Mouse (Mus musculus): Measurements from ENCODE around the gene Bbs5. TPM values are rescaled to one million over a fixed set of nuclear protein-coding genes. Genes with fewer than 3 reads are reported as not detected.

Bbs5 gene
- total RNA-seq, 2 experiments from 2014 or later: 6.3 to 6.7 TPM

Other genes starting within 250 kb of the Bbs5 start
- under 1 TPM; 0.05 to 0.10 TPM for gene Lrp2, start 61.1 kb upstream of the Bbs5 start, total RNA-seq (2021)
- 100 to 1,000 TPM; 564 to 620 TPM for gene Klhl41, start 22.9 kb downstream of the Bbs5 start, total RNA-seq (2021)
- gene Fastkd1, start 66.3 kb downstream of the Bbs5 start, total RNA-seq (2021): 10 to 100 TPM; 12.6 to 15.8 TPM
- gene Ppig, start 75.4 kb downstream of the Bbs5 start, total RNA-seq (2021): 10 to 100 TPM; 44.2 to 63.2 TPM
- gene Ccdc173, start 142.4 kb downstream of the Bbs5 start, total RNA-seq (2021): under 1 TPM; 0.83 to 0.88 TPM
- 10 to 100 TPM in 1 of 2 experiments, 1 to 10 TPM in 1; 9.5 to 14.0 TPM for gene Phospho2, start 142.5 kb downstream of the Bbs5 start, total RNA-seq (2021)
- 10 to 100 TPM; 27.1 to 30.4 TPM for gene Klhl23, start 174.8 kb downstream of the Bbs5 start, total RNA-seq (2021)
- 100 to 1,000 TPM; 123 to 143 TPM for gene Ssb, start 214.4 kb downstream of the Bbs5 start, total RNA-seq (2021)
- gene Mettl5, start 238.4 kb downstream of the Bbs5 start, total RNA-seq (2021): 10 to 100 TPM; 14.3 to 14.8 TPM